Mouse (Mus musculus): Measurements from ENCODE around the gene Plk3. TPM values are rescaled to one million over a fixed set of nuclear protein-coding genes. Genes with fewer than 3 reads are reported as not detected.

Plk3 gene
- total RNA-seq, 1 experiment from 2014 or later = 19.0 TPM

- no peak for DNase-seq
These were observed 14.1 kb downstream of the Plk3 start for GRCm38 (mm10) chr4:117119636-117120035.

GRCm38 (mm10) chr4:117117931-117118330 is 15.8 kb downstream of the Plk3 start:
- no peak for DNase-seq

GRCm38 (mm10) chr4:117115592-117115991 is 18.2 kb downstream of the Plk3 start:
- no peak for DNase-seq

- DNase-seq = no peak
These were observed 20.5 kb downstream of the Plk3 start for GRCm38 (mm10) chr4:117113237-117113636.

DNA sequence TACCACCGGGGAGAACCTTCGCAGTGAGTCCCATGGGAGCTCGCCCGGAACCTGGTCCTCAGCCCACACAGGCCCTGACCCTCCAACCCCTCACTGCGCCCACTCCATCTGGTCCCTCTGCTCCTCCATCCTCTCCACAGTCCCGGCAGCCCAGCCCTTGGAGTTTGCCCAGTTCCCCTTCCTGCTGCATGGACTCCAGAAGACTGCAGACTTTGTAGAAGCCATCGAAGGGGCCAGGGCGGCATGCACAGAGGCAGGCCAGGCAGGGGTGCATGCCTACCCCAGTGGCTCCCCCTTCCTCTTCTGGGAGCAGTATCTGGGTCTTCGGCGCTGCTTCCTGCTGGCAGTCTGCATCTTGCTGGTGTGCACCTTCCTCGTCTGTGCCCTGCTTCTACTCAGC is 22.8 kb downstream of the Plk3 start:
- no peak for DNase-seq

- no peak for DNase-seq
These were observed 23.5 kb downstream of the Plk3 start for GRCm38 (mm10) chr4:117110249-117110648.

- no peak for DNase-seq
These were observed 24.4 kb downstream of the Plk3 start for GRCm38 (mm10) chr4:117109330-117109729.

DNA sequence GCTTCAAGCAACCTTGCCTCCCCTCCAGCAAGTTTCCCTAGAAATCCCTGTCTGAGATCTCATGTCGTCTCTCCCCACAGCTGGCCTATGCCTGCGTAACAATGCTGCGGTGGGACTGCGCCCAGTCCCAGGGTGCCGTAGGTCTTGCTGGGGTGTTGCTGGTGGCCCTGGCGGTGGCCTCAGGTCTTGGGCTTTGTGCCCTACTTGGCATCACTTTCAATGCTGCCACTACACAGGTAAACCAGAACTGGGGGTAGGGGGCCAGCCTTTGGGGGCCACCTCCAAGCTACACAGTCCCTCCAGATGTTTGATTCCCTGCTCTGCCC is 25.3 kb downstream of the Plk3 start:
- no peak for DNase-seq

DNA sequence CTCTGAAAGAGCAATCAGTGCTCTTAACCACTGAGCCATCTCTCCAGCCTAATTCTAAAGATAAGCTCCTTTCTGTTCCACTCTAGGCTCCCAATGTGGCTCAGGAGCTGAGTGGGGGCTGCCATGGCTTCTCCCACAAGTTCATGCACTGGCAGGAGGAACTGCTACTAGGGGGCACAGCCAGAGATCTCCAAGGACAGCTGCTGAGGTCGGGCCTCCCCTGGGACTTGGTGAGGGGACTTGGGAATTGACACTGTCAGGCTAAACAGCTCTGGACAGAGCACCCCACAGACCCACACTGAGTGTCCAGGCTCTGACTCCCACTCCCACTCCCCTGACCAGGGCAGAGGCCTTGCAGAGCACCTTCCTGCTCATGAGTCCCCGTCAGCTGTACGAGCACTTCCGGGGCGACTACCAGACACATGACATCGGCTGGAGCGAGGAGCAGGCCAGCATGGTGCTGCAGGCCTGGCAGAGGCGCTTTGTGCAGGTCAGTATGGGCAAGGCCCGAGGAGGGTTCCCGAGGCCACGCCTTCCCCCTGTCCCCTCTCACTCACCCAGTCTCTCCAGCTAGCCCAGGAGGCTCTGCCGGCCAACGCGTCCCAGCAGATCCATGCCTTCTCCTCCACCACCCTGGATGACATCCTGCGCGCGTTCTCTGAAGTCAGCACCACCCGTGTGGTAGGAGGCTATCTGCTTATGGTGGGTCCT is 25.8 kb downstream of the Plk3 start:
- no peak for DNase-seq

DNA sequence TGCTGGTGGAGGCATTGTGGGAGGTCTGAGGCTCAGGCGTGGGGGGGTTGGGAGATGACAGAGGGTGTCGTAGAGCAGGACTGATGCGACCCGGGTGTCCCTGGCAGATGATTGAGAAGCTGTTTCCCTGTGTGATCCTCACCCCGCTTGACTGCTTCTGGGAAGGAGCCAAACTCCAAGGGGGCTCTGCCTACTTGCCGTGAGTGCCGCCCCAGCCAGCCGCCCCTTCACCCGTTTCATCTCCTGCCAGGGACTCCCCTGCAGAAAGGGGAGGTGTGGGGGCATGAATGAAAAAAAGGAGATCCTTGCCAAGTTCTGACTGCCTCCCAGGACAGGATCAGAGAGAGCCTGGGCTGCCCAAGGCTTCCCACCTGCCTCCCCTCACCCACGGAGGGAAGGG is 28.6 kb downstream of the Plk3 start:
- DNase-seq = peak; percentile 48

GRCm38 (mm10) chr4:117104672-117105071 is 29.1 kb downstream of the Plk3 start:
- DNase-seq = no peak

GRCm38 (mm10) chr4:117101218-117101617 is 32.5 kb downstream of the Plk3 start:
- DNase-seq = peak; percentile 62

GRCm38 (mm10) chr4:117100036-117100435 is 33.7 kb downstream of the Plk3 start:
- DNase-seq = no peak

DNA sequence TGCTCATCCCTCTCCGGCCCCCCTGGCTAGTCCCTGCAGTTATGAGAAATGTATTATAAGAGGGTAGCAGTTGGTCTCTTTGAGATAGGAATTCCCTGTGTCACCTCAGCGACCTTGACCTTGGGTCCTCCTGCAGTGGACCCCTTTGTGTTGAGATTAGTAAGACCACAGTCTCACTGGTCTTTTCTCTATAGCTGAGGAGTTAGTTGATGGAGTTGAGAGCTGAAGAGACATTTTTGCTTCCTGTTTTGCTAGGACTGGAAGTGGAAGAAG is 35.1 kb downstream of the Plk3 start:
- DNase-seq = no peak

DNA sequence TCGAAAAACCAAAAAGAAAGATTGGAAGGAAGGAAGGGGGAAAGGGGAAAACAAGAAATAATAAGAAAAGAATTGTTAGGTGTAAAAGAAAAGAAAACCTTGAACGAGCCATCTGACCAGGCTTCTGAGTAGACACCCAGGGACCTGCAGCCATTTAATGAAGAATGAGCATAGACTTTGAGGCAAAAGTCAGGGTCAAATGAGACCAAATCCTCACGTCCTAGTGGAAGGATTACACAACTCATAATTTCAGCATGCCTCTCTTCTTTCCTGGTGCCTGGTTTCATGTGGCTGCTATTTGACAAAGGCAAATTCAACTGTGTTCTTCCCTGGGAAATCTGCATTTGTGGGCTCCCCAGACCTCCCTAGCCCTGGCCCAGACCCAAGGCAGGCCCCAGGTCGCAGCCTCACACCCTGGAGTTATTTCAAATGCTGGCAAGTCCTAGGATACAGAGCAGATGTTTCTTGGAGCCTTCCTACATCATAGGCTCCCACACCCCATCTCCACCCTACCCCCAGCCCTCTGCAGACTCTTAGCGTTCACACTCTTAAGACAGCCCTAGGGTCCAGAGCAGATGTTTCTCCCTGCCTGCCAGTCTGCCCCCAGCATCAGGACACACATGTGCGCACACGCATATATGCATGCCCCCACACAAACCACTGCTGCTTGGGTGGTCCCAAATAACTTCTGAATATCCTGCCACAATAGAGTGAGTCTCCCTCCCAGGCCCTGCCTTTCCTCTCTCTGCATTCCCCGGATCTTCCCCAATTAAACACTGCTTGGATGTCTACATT is 35.6 kb downstream of the Plk3 start:
- DNase-seq = no peak

GRCm38 (mm10) chr4:117096666-117097065 is 37.1 kb downstream of the Plk3 start:
- DNase-seq = peak; percentile 40

DNA sequence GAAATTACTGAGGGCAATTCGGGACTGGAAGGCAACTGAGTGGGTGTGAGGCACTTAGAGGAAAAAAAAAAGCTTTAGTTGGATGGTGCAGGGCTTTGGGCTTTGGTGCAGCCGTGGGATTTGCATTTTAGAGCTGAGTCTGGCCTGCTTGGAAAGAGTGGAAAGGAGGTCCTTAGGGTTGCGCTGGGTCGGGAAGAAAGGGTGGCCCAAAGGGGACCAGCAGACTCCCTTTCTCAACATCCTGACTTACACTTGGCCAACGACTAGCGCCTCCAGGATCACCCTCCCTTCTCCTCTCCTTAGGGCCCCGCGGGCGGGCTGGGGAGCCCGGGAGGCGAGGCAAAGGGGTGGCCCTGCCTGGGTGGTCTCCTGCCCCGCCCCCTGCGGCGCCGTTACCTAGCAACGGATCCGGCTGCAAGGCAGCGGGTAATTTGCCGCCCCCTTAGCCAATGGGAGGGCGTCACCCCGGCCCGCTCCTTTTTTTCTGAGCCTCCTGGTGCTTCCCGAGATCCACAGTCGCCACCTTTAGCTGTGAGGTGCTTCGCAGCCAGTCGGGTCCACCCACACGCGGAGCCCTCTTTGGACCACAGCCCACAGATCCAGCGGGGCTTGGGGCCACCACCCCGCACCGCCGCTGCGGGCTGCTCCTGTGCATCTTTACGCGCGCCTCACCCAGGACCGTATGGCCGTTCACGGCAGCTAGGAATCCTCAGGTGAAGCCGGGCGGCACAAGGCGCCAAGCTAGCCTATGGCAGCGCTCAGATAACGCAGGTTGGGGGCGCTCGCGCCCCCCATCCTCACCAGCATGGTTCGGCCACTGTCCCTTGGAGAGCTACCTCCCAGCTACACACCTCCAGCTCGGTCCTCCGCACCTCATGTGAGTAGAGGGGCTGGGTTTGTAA is 38.0 kb downstream of the Plk3 start, which contains the start of gene Ptch2:
Gene Ptch2 (plus strand): TSS at position 525 of the 902 bp plus-strand sequence.
- DNase-seq = peak; percentile 88

- no peak for DNase-seq
These were observed 39.0 kb downstream of the Plk3 start for GRCm38 (mm10) chr4:117094626-117095361.

- DNase-seq = no peak
These were observed 43.2 kb downstream of the Plk3 start for GRCm38 (mm10) chr4:117090586-117090985.

DNA sequence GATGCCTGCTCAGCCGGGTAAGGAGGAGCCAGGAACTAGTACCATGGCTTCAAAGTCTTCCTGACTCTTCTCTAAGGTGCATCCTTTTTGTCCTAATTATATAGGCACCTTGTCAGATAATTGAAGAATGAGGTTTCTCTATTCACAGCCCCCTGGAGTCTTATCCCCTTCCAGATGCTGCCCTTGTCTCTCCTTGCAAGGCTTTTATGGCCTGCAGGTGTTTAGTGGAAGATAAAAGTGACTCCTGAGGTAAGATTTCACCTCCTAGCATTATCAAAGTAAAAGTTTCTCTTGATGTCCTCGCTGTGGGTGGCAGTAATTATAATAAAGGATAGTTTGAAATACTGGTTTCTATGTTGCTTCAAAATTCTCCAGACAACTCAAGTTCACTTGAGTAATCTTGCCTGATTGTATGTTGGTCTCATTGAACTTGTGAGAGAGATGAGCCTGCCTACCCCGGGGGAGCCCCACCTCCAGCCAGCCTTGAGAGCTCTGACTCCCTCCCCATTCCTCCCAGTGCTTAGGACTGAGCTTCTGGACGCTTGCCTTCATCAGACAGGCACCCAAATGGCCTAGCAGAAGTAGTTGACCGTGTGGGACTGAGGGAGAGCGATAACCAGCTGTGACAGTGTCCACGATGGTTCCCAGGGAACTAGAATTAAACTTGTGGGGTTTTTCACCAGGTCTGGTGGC is 45.7 kb downstream of the Plk3 start:
- DNase-seq = peak; percentile 71

Data from adrenal gland, postnatal 14 days (tissue).